Mouse (Mus musculus) liver, embryonic 16.5 days (tissue): ENCODE measurements around the gene Maneal. TPM values are rescaled to one million over a fixed set of nuclear protein-coding genes. Genes with fewer than 3 reads are reported as not detected.

Source experiments
- ATAC-seq: fragments of 200-750 bp; cut with Nextera tagmentation; 2 replicates; pipeline ENCODE4 v1.8.0; 2017; ENCODE audit warnings: low read depth, mild to moderate bottlenecking, moderate number of reproducible peaks, moderate library complexity
- H3K27ac ChIP-seq: fragments of 300-500 bp; sonication (generic); 2 replicates; pipeline ENCODE4 v1.5.1; 2014; ENCODE audit warnings: mild to moderate bottlenecking, low read length
- H3K27me3 ChIP-seq: fragments of 300-500 bp; sonication (generic); 2 replicates; pipeline ENCODE4 v1.6.1; 2014; ENCODE audit warnings: low read depth, low read length, mixed read lengths; ENCODE audit not compliant: control insufficient read depth, insufficient read depth
- H3K36me3 ChIP-seq: fragments of 300-500 bp; sonication (generic); 2 replicates; pipeline ENCODE4 v1.6.1; 2014; ENCODE audit warnings: mild to moderate bottlenecking; ENCODE audit not compliant: control insufficient read depth, insufficient read depth
- H3K4me1 ChIP-seq: fragments of 300-500 bp; sonication (generic); 2 replicates; pipeline ENCODE4 v1.6.1; 2014; ENCODE audit warnings: low read depth, low read length, mixed read lengths; ENCODE audit not compliant: control insufficient read depth
- H3K4me2 ChIP-seq: fragments of 300-500 bp; sonication (generic); 2 replicates; pipeline ENCODE4 v1.6.1; 2014; ENCODE audit warnings: low read depth, low read length, mixed read lengths
- H3K4me3 ChIP-seq: fragments of 300-500 bp; sonication (generic); 2 replicates; pipeline ENCODE4 v1.5.1; 2014; ENCODE audit warnings: low read depth, mild to moderate bottlenecking, low read length
- H3K9ac ChIP-seq: fragments of 300-500 bp; sonication (generic); 2 replicates; pipeline ENCODE4 v1.6.1; 2014; ENCODE audit warnings: low read depth, low read length
- H3K9me3 ChIP-seq: fragments of 300-500 bp; sonication (generic); replicated peaks from 2 replicates; pipeline ENCODE4 v1.6.1; 2016; ENCODE audit warnings: low read length; ENCODE audit not compliant: control insufficient read depth
- WGBS: fragments of 180-500 bp; shearing (Covaris S2); extraction: QIAGEN DNeasy Blood & Tissue Kit; methylation state at CpG from one replicate; pipeline ENCODE4 v1.1.7; 2014; ENCODE audit not compliant: insufficient replicate concordance; 5-methylcytosine and 5-hydroxymethylcytosine counted together
- polyA plus RNA-seq: library from polyadenylated mRNA; unstranded; fragments of >200 nt; fragmentation: Nextera tagmentation; extraction: Ambion mirVana; gene quantifications from 2 replicates; pipeline ENCODE4 v1.2.1, GENCODE M21; 2015

The Maneal gene
- polyA plus RNA-seq, 1 experiment from 2014 or later = 0.02 TPM

DNA sequence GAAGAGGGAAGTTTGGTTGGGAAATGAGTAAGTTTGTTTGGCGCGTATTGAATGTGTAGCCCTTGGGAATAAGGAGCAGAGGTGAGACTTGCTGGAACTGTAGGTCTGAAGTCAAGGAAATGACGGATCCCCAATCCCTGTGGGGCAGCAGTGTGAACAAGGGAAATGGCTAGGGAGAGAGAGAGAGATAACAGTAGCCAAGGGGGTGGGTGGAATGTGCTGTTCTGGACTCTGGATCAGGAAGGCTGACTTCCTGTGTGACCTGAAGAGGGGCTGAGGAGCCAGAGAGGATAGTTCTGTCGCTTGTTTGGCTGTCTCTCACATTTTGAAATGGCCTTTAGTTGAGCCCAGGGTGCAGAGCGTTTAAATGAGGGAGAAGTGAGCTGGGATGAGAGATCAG is 53.5 kb downstream of the Maneal start:
- H3K9ac ChIP-seq = no peak overlapping the region

More for the DNA sequence above, 53.5 kb downstream of the Maneal start:
- Histone ChIP-seq H3K4me3 (no peak overlapping the region), H3K36me3 (peaks cover 18% of the 10 kb centered on the region), H3K9me3 (no peaks in the 10 kb centered on the region), H3K27me3 (no peaks in the 10 kb centered on the region), H3K27ac (peak overlapping the region; percentile 35; the same call in 1 of the 2 replicates), H3K4me1 (peaks cover 45% of the 10 kb centered on the region), H3K4me2 (no peak overlapping the region)
- ATAC-seq = 0 out of 2 replicates have a peak, but pooled peaks have one; percentile 45
- 57% methylated on average over 5 of the region's 5 CpGs for WGBS

Other genes starting within 250 kb of the Maneal start
- not detected in 2 replicates for gene Pou3f1, start 205.4 kb downstream of the Maneal start, polyA plus RNA-seq
- 19.9 and 22.7 TPM in 2 replicates for gene Utp11, start 168.6 kb downstream of the Maneal start, polyA plus RNA-seq
- 2.5 TPM in 2 replicates for gene Fhl3, start 161.5 kb downstream of the Maneal start, polyA plus RNA-seq
- gene Sf3a3, start 147.4 kb downstream of the Maneal start, polyA plus RNA-seq = 49.4 and 54.4 TPM in 2 replicates
- 32.7 and 39.1 TPM in 2 replicates for gene Inpp5b, start 120.3 kb downstream of the Maneal start, polyA plus RNA-seq
- 8.5 and 10.1 TPM in 2 replicates for gene Mtf1, start 60.1 kb downstream of the Maneal start, polyA plus RNA-seq
- 10.6 and 12.5 TPM in 2 replicates for gene Yrdc, start 11.5 kb downstream of the Maneal start, polyA plus RNA-seq
- 8.3 and 11.1 TPM in 2 replicates for gene 1110065P20Rik, start 11.0 kb downstream of the Maneal start, polyA plus RNA-seq
- 0.02 TPM in 1 of 2 replicates, not detected in the other for gene Epha10, start 18.7 kb upstream of the Maneal start, polyA plus RNA-seq
- gene 9930104L06Rik, start 74.9 kb upstream of the Maneal start, polyA plus RNA-seq = 4.3 TPM in 2 replicates
- gene Cdca8, start 77.1 kb upstream of the Maneal start, polyA plus RNA-seq = 112 and 118 TPM in 2 replicates
- 0.50 and 0.64 TPM in 2 replicates for gene Rspo1, start 124.3 kb upstream of the Maneal start, polyA plus RNA-seq
- gene Gnl2, start 154.4 kb upstream of the Maneal start, polyA plus RNA-seq = 30.1 TPM in 2 replicates
- not detected in 2 replicates for gene Dnali1, start 203.5 kb upstream of the Maneal start, polyA plus RNA-seq
- 10.8 and 11.6 TPM in 2 replicates for gene Snip1, start 204.5 kb upstream of the Maneal start, polyA plus RNA-seq
- 15.9 and 17.8 TPM in 2 replicates for gene Meaf6, start 223.0 kb upstream of the Maneal start, polyA plus RNA-seq